8 mouse cellular contexts compared by ENCODE assay signal in the genomic region with DNA sequence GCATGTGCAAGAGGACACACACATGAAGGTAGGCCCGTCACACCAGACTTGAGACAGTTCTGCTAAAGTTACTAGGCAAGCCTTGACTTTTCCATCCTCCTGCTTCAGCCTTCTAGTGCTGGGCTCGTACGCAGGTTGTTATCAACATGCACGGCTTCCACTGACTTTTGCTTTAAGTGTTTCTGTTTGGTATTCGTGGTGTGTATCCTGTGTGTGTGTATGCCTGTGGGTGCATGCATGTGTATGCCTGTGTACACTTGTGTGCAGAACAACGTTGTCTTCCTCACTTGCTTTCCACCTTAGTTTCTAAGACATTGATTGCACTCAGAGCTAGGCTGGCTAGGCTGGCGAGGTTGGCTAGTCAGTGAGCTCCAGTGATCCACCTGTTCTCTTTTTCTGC. TPM values are rescaled to one million over a fixed set of nuclear protein-coding genes. Genes with fewer than 3 reads are reported as not detected.
DNase-seq lines count a peak whose midpoint lies in the region; ATAC-seq lines count a peak whose summit lies in the region.

No protein-coding gene starts in this region.

- H3K9me3 ChIP-seq in neural tube, embryonic 11.5 days (ENCODE audit: control insufficient read depth, low read length), result no peaks in the 10 kb centered on the region
- no peaks in the 10 kb centered on the region for H3K9me3 ChIP-seq in limb, embryonic 13.5 days
- no peaks in the 10 kb centered on the region for H3K9me3 ChIP-seq in stomach, embryonic 15.5 days

- peak overlapping the region; percentile 13; the same call in 1 of the 2 replicates for H3K4me2 ChIP-seq in neural tube, embryonic 11.5 days (ENCODE audit: low read depth)
- peak overlapping the region; percentile 85 for H3K4me2 ChIP-seq in limb, embryonic 13.5 days (replicated peaks)
- H3K4me2 ChIP-seq in stomach, embryonic 15.5 days, result peak overlapping the region; percentile 85

- no peaks in the 10 kb centered on the region for H3K36me3 ChIP-seq in neural tube, embryonic 11.5 days (ENCODE audit: control insufficient read depth, insufficient read depth, low read length)
- H3K36me3 ChIP-seq in limb, embryonic 13.5 days, result no peaks in the 10 kb centered on the region
- H3K36me3 ChIP-seq in stomach, embryonic 15.5 days, result no peaks in the 10 kb centered on the region

- H3K27ac ChIP-seq in neural tube, embryonic 11.5 days (ENCODE audit: low read depth, low read length), result no peak overlapping the region
- H3K27ac ChIP-seq in limb, embryonic 13.5 days, result no peak overlapping the region
- H3K27ac ChIP-seq in stomach, embryonic 15.5 days, result no peak overlapping the region

- ATAC-seq in neural tube, embryonic 11.5 days (ENCODE audit: insufficient read depth, low FRiP score, low TSS enrichment), result no peak
- ATAC-seq in limb, embryonic 13.5 days (ENCODE audit: low FRiP score, low read depth), result no peak
- no peak for ATAC-seq in stomach, embryonic 15.5 days (ENCODE audit: insufficient read depth, low FRiP score, low read depth)

- H3K4me3 ChIP-seq in neural tube, embryonic 11.5 days (ENCODE audit: low read depth, low read length), result no peak overlapping the region; the same call in 1 of the 2 replicates
- peak overlapping the region; percentile 79 for H3K4me3 ChIP-seq in limb, embryonic 13.5 days
- peak overlapping the region; percentile 13; the same call in 1 of the 2 replicates for H3K4me3 ChIP-seq in stomach, embryonic 15.5 days (replicated peaks)

- peak; percentile 88 for DNase-seq in heart, adult 11 months
- no peak for DNase-seq in heart, adult 18-20 months
- DNase-seq in neural tube, embryonic 11.5 days (ENCODE audit: low spot score), result no peak
- DNase-seq in neural tube, embryonic 10.5 days (ENCODE audit: extremely low spot score, low spot score), result no peak
- DNase-seq in testis, postnatal 10 days (ENCODE audit: low spot score), result no peak
- DNase-seq in right cerebral cortex, postnatal 36 days (ENCODE audit: low spot score in 2 of 2), result no peak

- no peak overlapping the region for H3K9ac ChIP-seq in neural tube, embryonic 11.5 days (ENCODE audit: low read length)
- H3K9ac ChIP-seq in limb, embryonic 13.5 days, result no peak overlapping the region
- H3K9ac ChIP-seq in stomach, embryonic 15.5 days, result no peak overlapping the region

- no peaks in the 10 kb centered on the region for H3K27me3 ChIP-seq in neural tube, embryonic 11.5 days (ENCODE audit: control insufficient read depth, insufficient read depth, low read length)
- H3K27me3 ChIP-seq in limb, embryonic 13.5 days, result 0 out of 2 replicates have a peak, but pooled peaks cover 3% of the 10 kb centered on the region
- H3K27me3 ChIP-seq in stomach, embryonic 15.5 days (replicated peaks), result no peaks in the 10 kb centered on the region

- WGBS in neural tube, embryonic 11.5 days, result 89% methylated on average over 7 of the region's 7 CpGs
- 86% methylated on average over 7 of the region's 7 CpGs for WGBS in limb, embryonic 13.5 days
- WGBS in stomach, embryonic 15.5 days, result 83% methylated on average over 7 of the region's 7 CpGs

- H3K4me1 ChIP-seq in neural tube, embryonic 11.5 days (ENCODE audit: control insufficient read depth, insufficient read depth, low read length), result peaks cover 7% of the 10 kb centered on the region
- H3K4me1 ChIP-seq in limb, embryonic 13.5 days, result peaks cover 25% of the 10 kb centered on the region
- H3K4me1 ChIP-seq in stomach, embryonic 15.5 days, result peaks cover 17% of the 10 kb centered on the region; the same call in 1 of the 2 replicates

RNA-seq across cellular contexts. Expression of a gene that starts 2.1 kb away (rescaled TPM):
- total RNA-seq in heart, adult 18-20 months (2021), result 1 to 10 TPM; 6.7 to 7.0 TPM
- 10.0 and 11.2 TPM in 2 replicates for polyA plus RNA-seq in neural tube, embryonic 11.5 days (2014; fragmentation: Nextera tagmentation; extraction: Ambion mirVana)
- 7.9 and 8.2 TPM in 2 replicates for polyA plus RNA-seq in limb, embryonic 13.5 days (2015; fragmentation: Nextera tagmentation; extraction: Ambion mirVana)
- polyA plus RNA-seq in stomach, embryonic 15.5 days (2015; fragmentation: Nextera tagmentation; extraction: Ambion mirVana), result 13.8 and 15.0 TPM in 2 replicates

Comparison
In these comparisons a context has a peak if more than half of its experiments do, and no peak if none do; other contexts are left out.
1. H3K4me2 ChIP-seq: peak in every context shown above with its lines; median percentile 85 in limb, embryonic 13.5 days; 85 in stomach, embryonic 15.5 days; 13 in neural tube, embryonic 11.5 days.